Mouse (Mus musculus) CH12.LX (cell line): Measurements from ENCODE around the gene Tbck. TPM values are rescaled to one million over a fixed set of nuclear protein-coding genes. Genes with fewer than 3 reads are reported as not detected.

Source experiments
- DNase-seq: peaks from one replicate; pipeline ENCODE4 v3.0.0-alpha.2; 2013; ENCODE audit errors: extremely low read depth
- H3K27ac ChIP-seq: 2 replicates; pipeline ENCODE4 v1.5.1; 2012; ENCODE audit warnings: low read depth, mild to moderate bottlenecking, control low read depth, moderate library complexity; ENCODE audit not compliant: insufficient read depth
- H3K27me3 ChIP-seq: replicated peaks from 2 replicates; pipeline ENCODE3; 2012; ENCODE audit warnings: inconsistent platforms
- H3K36me3 ChIP-seq, 2 experiments: replicated peaks in 1 of 2; 2 replicates each; pipeline versions ENCODE3 to v1.6.1; 2012; ENCODE audit warnings: inconsistent platforms in 1 of 2, low read length in 1 of 2, mild to moderate bottlenecking in 1 of 2, mixed read lengths in 1 of 2, moderate library complexity in 1 of 2; ENCODE audit not compliant: control insufficient read depth in 1 of 2, insufficient read depth in 1 of 2
- H3K4me1 ChIP-seq, 2 experiments: 2 replicates each; pipeline ENCODE4 v1.6.1; 2012; ENCODE audit warnings: inconsistent platforms in 1 of 2, moderate library complexity in 1 of 2; ENCODE audit not compliant: insufficient read depth in 2 of 2, control insufficient read depth in 1 of 2
- H3K4me2 ChIP-seq: 2 replicates; pipeline ENCODE4 v1.6.1; 2012; ENCODE audit warnings: low read depth, mild to moderate bottlenecking, control low read depth; ENCODE audit not compliant: poor library complexity, insufficient read depth, severe bottlenecking
- H3K4me3 ChIP-seq, 3 experiments: fragments of 150-350 bp in 1 of 3; sonication (generic) in 1 of 3; replicated peaks in 1 of 3; 2 replicates each; pipeline versions ENCODE3 to v1.5.1; 2011 to 2012; ENCODE audit warnings: low read depth in 2 of 3, low read length in 2 of 3, mild to moderate bottlenecking in 2 of 3, moderate library complexity in 2 of 3, control low read depth in 1 of 3, improper control_type of control experiment in 1 of 3, inconsistent platforms in 1 of 3, mixed read lengths in 1 of 3; ENCODE audit not compliant: poor library complexity in 1 of 3
- H3K79me2 ChIP-seq: replicated peaks from 2 replicates; pipeline ENCODE4 v1.6.1; 2012; ENCODE audit warnings: mild to moderate bottlenecking, moderate library complexity; ENCODE audit not compliant: control insufficient read depth, poor library complexity, insufficient read depth, severe bottlenecking; ENCODE audit errors: extremely low read depth
- H3K9ac ChIP-seq: 2 replicates; pipeline ENCODE4 v1.6.1; 2012; ENCODE audit warnings: low read depth, mild to moderate bottlenecking, control low read depth, moderate library complexity; ENCODE audit not compliant: insufficient read depth
- H3K9me3 ChIP-seq: replicated peaks from 2 replicates; pipeline ENCODE3; 2012; ENCODE audit warnings: low read length, inconsistent platforms, mixed read lengths
- CHD1 ChIP-seq: IDR thresholded peaks from 2 replicates; pipeline ENCODE4 v1.6.1; 2012; ENCODE audit warnings: low read depth, low read length, improper control_type of control experiment, inconsistent platforms
- CTCF ChIP-seq, 2 experiments: IDR thresholded peaks in 1 of 2; conservative IDR thresholded peaks in 1 of 2; 2 replicates each; pipeline ENCODE4 v1.5.1; 2011 to 2012; ENCODE audit warnings: low read depth in 2 of 2, low read length in 2 of 2, improper control_type of control experiment in 1 of 2, inconsistent platforms in 1 of 2, mild to moderate bottlenecking in 1 of 2, moderate library complexity in 1 of 2
- ELF1 ChIP-seq: IDR thresholded peaks from 2 replicates; pipeline ENCODE4 v1.6.1; 2014; ENCODE audit warnings: low read depth, mild to moderate bottlenecking, inconsistent platforms, low read length, improper control_type of control experiment
- ETS1 ChIP-seq: conservative IDR thresholded peaks from 2 replicates; pipeline ENCODE4 v1.6.1; 2012; ENCODE audit warnings: low read depth, mild to moderate bottlenecking, inconsistent platforms, low read length, improper control_type of control experiment, moderate library complexity
- GABPA ChIP-seq: IDR thresholded peaks from 2 replicates; pipeline ENCODE4 v1.6.1; 2012; ENCODE audit warnings: low read depth, low read length, improper control_type of control experiment, inconsistent platforms; ENCODE audit not compliant: insufficient replicate concordance
- HCFC1 ChIP-seq: IDR thresholded peaks from 2 replicates; pipeline ENCODE4 v1.6.1; 2012; ENCODE audit warnings: low read depth, mild to moderate bottlenecking, inconsistent platforms, low read length, improper control_type of control experiment
- IRF4 ChIP-seq: IDR thresholded peaks from 2 replicates; pipeline ENCODE4 v1.6.1; 2014; ENCODE audit warnings: low read depth, mild to moderate bottlenecking, inconsistent platforms, low read length, improper control_type of control experiment
- JUN ChIP-seq: IDR thresholded peaks from 2 replicates; pipeline ENCODE4 v1.6.1; 2011; ENCODE audit warnings: low read depth, mild to moderate bottlenecking, low read length, improper control_type of control experiment, moderate library complexity; ENCODE audit not compliant: insufficient read depth
- KAT2A ChIP-seq: IDR thresholded peaks from 2 replicates; pipeline ENCODE4 v1.6.1; 2012; ENCODE audit warnings: low read length, improper control_type of control experiment, inconsistent platforms; ENCODE audit not compliant: insufficient replicate concordance
- MAFK ChIP-seq: IDR thresholded peaks from 2 replicates; pipeline ENCODE4 v1.6.1; 2011; ENCODE audit warnings: low read length, improper control_type of control experiment; ENCODE audit not compliant: insufficient replicate concordance
- MAX ChIP-seq: IDR thresholded peaks from 2 replicates; pipeline ENCODE4 v1.6.1; 2011; ENCODE audit warnings: low read length, improper control_type of control experiment
- MAZ ChIP-seq: IDR thresholded peaks from 2 replicates; pipeline ENCODE4 v1.6.1; 2012; ENCODE audit warnings: low read depth, mild to moderate bottlenecking, inconsistent platforms, low read length, improper control_type of control experiment, moderate library complexity
- MEF2A ChIP-seq: IDR thresholded peaks from 2 replicates; pipeline ENCODE4 v1.6.1; 2014; ENCODE audit warnings: low read depth, mild to moderate bottlenecking, inconsistent platforms, low read length, improper control_type of control experiment, borderline replicate concordance
- MXI1 ChIP-seq: IDR thresholded peaks from 2 replicates; pipeline ENCODE4 v1.6.1; 2011; ENCODE audit warnings: mild to moderate bottlenecking, low read depth, low read length, improper control_type of control experiment
- MYC ChIP-seq: IDR thresholded peaks from 2 replicates; pipeline ENCODE4 v1.6.1; 2011; ENCODE audit warnings: low read depth, mild to moderate bottlenecking, improper control_type of control experiment, low read length
- NRF1 ChIP-seq: IDR thresholded peaks from 2 replicates; pipeline ENCODE4 v1.6.1; 2014; ENCODE audit warnings: low read depth, mild to moderate bottlenecking, inconsistent platforms, low read length, improper control_type of control experiment, moderate library complexity
- TBP ChIP-seq: conservative IDR thresholded peaks from 2 replicates; pipeline ENCODE4 v1.6.1; 2011; ENCODE audit warnings: low read depth, low read length, improper control_type of control experiment
- TCF12 ChIP-seq: IDR thresholded peaks from 2 replicates; pipeline ENCODE4 v1.6.1; 2014; ENCODE audit warnings: low read depth, mild to moderate bottlenecking, inconsistent platforms, low read length, improper control_type of control experiment
- UBTF ChIP-seq: IDR thresholded peaks from 2 replicates; pipeline ENCODE4 v1.6.1; 2012; ENCODE audit warnings: low read depth, mild to moderate bottlenecking, inconsistent platforms, low read length, improper control_type of control experiment, moderate library complexity
- USF1 ChIP-seq: IDR thresholded peaks from 2 replicates; pipeline ENCODE4 v1.6.1; 2014; ENCODE audit warnings: low read depth, mild to moderate bottlenecking, inconsistent platforms, low read length, improper control_type of control experiment
- USF2 ChIP-seq: conservative IDR thresholded peaks from 2 replicates; pipeline ENCODE4 v1.6.1; 2011; ENCODE audit warnings: low read depth, low read length, improper control_type of control experiment
- ZC3H11A ChIP-seq: IDR thresholded peaks from 2 replicates; pipeline ENCODE4 v1.6.1; 2012; ENCODE audit warnings: low read depth, mild to moderate bottlenecking, inconsistent platforms, low read length, improper control_type of control experiment
- ZKSCAN1 ChIP-seq: IDR thresholded peaks from 2 replicates; pipeline ENCODE4 v1.6.1; 2012; ENCODE audit warnings: low read depth, inconsistent platforms, low read length, improper control_type of control experiment, borderline replicate concordance
- ZMIZ1 ChIP-seq: IDR thresholded peaks from 2 replicates; pipeline ENCODE4 v1.6.1; 2012; ENCODE audit warnings: low read depth, mild to moderate bottlenecking, inconsistent platforms, low read length, improper control_type of control experiment
- dilution Hi-C: fragments of 300-500 bp; cut with MboI; formaldehyde crosslinking; loops from 2 replicates; pipeline ENCODE4 v1.14.3; 2020; ENCODE audit warnings: low sequenced_read_pairs; ENCODE audit not compliant: extremely low pct_unique_long_range_greater_than_20kb, extremely low pct_ligation_motif_present
- in situ Hi-C: fragments of 300-500 bp; cut with MboI; formaldehyde crosslinking; loops from 3 replicates; pipeline ENCODE4 v1.14.3; 2019; ENCODE audit warnings: low sequenced_read_pairs, low pct_ligation_motif_present, low pct_unique_long_range_greater_than_20kb, mixed read lengths
- polyA plus RNA-seq: library from polyadenylated mRNA; unstranded; fragments of >175 nt; gene quantifications from 2 replicates; pipeline ENCODE4 v1.2.1, GENCODE M21; 2012; ENCODE audit warnings: low read depth; ENCODE audit not compliant: insufficient read length
- total RNA-seq, 2 experiments: library from RNA; depleted of rRNA; stranded (reverse); fragments of 300-350 nt in 1 of 2; fragments of >200 nt in 1 of 2; gene quantifications; 2 replicates each; pipeline ENCODE4 v1.2.3; 2012 to 2014

Tbck gene
- total and polyA plus RNA-seq, 3 experiments, result 9.2 to 18.7 (median 14.5) TPM

- Histone ChIP-seq H3K9me3 (no peaks in the 10 kb centered on the region), H3K27me3 (no peaks in the 10 kb centered on the region), H3K9ac (no peak overlapping the region), H3K4me3 (no peak overlapping the region), H3K27ac (no peak overlapping the region), H3K79me2 (no peaks in the 10 kb centered on the region), H3K36me3 (no peaks in the 10 kb centered on the region), H3K4me1 (peaks cover 3 to 4% of the 10 kb centered on the region in 2 experiments), H3K4me2 (no peak overlapping the region)
- dilution Hi-C loops (no loop called here), in situ Hi-C loops (no loop called here)
- DNase-seq, result no peak
- no peak for TF ChIP-seq CTCF (conservative IDR thresholded peaks at IDR 0.05 in 1 of 2, IDR thresholded peaks at IDR 0.05 in 1 of 2; ENCODE audit: low read depth in 2 of 2, low read length in 2 of 2)
- TF ChIP-seq MAZ, result no peak
- TF ChIP-seq MAFK, result no peak
- TF ChIP-seq MYC, result no peak
- TF ChIP-seq GABPA, result no peak
- no peak for TF ChIP-seq MAX
- no peak for TF ChIP-seq MEF2A
- no peak for TF ChIP-seq USF2
- no peak for TF ChIP-seq NRF1
- no peak for TF ChIP-seq ELF1
- TF ChIP-seq IRF4, result no peak
- TF ChIP-seq UBTF, result no peak
- TF ChIP-seq TBP, result no peak
Measured at GRCm38 (mm10) chr3:132850431-132850830, 166.5 kb downstream of the Tbck start.

- dilution Hi-C loops, result no loop called here
Measured at GRCm38 (mm10) chr3:132851417-132851816, 167.5 kb downstream of the Tbck start.

More at GRCm38 (mm10) chr3:132851417-132851816, 167.5 kb downstream of the Tbck start:
- H3K27me3 ChIP-seq, result no peaks in the 10 kb centered on the region
- in situ Hi-C loops, result no loop called here
- no peaks in the 10 kb centered on the region for H3K79me2 ChIP-seq
- H3K9me3 ChIP-seq, result no peaks in the 10 kb centered on the region
- H3K9ac ChIP-seq, result no peak overlapping the region
- TF ChIP-seq ZKSCAN1, result no peak
- no peak for TF ChIP-seq MAFK
- no peak for TF ChIP-seq HCFC1
- TF ChIP-seq NRF1, result no peak
- no peak for TF ChIP-seq KAT2A
- TF ChIP-seq MEF2A, result no peak
- no peak for TF ChIP-seq MXI1
- TF ChIP-seq USF1, result no peak
- TF ChIP-seq ELF1, result no peak
- no peak for TF ChIP-seq CHD1
- no peak for TF ChIP-seq ZC3H11A
- TF ChIP-seq ETS1, result no peak
- TF ChIP-seq TCF12, result no peak
- no peak for TF ChIP-seq GABPA
- no peak for TF ChIP-seq ZMIZ1
- no peak for TF ChIP-seq JUN
- no peaks in the 10 kb centered on the region for H3K36me3 ChIP-seq
- H3K4me3 ChIP-seq, result no peak overlapping the region
- no peak overlapping the region for H3K4me2 ChIP-seq
- no peak for DNase-seq
- H3K27ac ChIP-seq, result no peak overlapping the region
- peaks cover 6 to 12% of the 10 kb centered on the region in 2 experiments for H3K4me1 ChIP-seq
